In genomic region chr11:102404161-102405010, GRCm38 (mm10) we compare ENCODE assay signal across 9 mouse cellular contexts. TPM values are rescaled to one million over a fixed set of nuclear protein-coding genes. Genes with fewer than 3 reads are reported as not detected.
A peak's percentile ranks its signal among the peaks of the same experiment; 100 is the strongest.
DNase-seq lines count a peak whose midpoint lies in the region; ATAC-seq and TF ChIP-seq lines count a peak whose summit lies in the region.
"Had no signal": no experiment of that assay in that cellular context is flagged by ENCODE, and none has a peak within 500 bp of the region (broad histone marks: within the 10 kb centered on the region; RNA-seq: fewer than 3 reads in every experiment).

No protein-coding gene starts in this region.

- no peak for TF ChIP-seq EP300 in liver, embryonic 14.5 days (IDR thresholded peaks at IDR 0.05; ENCODE audit: low read depth)

- ATAC-seq in hindbrain, embryonic 11.5 days (ENCODE audit: low FRiP score) = no peak
- no peak for ATAC-seq in hindbrain, embryonic 16.5 days
- no peak for ATAC-seq in liver, embryonic 14.5 days (ENCODE audit: insufficient read depth)
- no peak for ATAC-seq in granulocyte monocyte progenitor cell, adult 5-6 weeks (replicated peaks; ENCODE audit: poor library complexity, severe bottlenecking)

- 0 out of 2 replicates have a peak overlapping the region, but pooled peaks have one; percentile 11 for H3K4me2 ChIP-seq in hindbrain, embryonic 11.5 days (replicated peaks; ENCODE audit: low read depth, low read length)
- no peak overlapping the region for H3K4me2 ChIP-seq in hindbrain, embryonic 16.5 days (ENCODE audit: low read length)
- peak overlapping the region; percentile 99 for H3K4me2 ChIP-seq in liver, embryonic 14.5 days (ENCODE audit: low read depth)
- H3K4me2 ChIP-seq: limb, embryonic 15.5 days had no signal

- H3K9me3 ChIP-seq in hindbrain, embryonic 11.5 days (ENCODE audit: control insufficient read depth, low read length) = no peaks in the 10 kb centered on the region
- no peaks in the 10 kb centered on the region for H3K9me3 ChIP-seq in hindbrain, embryonic 16.5 days (ENCODE audit: control insufficient read depth, low read length)
- no peaks in the 10 kb centered on the region for H3K9me3 ChIP-seq in liver, embryonic 14.5 days (ENCODE audit: control insufficient read depth, low read length)
- H3K9me3 ChIP-seq: limb, embryonic 15.5 days had no signal

- WGBS in hindbrain, embryonic 11.5 days = 81% methylated on average over 18 of the region's 18 CpGs
- WGBS in hindbrain, embryonic 16.5 days = 75% methylated on average over 18 of the region's 18 CpGs
- 81% methylated on average over 18 of the region's 18 CpGs for WGBS in liver, embryonic 14.5 days (ENCODE audit: insufficient replicate concordance)

- no peak overlapping the region for H3K27ac ChIP-seq in hindbrain, embryonic 11.5 days (ENCODE audit: low read depth, low read length)
- no peak overlapping the region for H3K27ac ChIP-seq in hindbrain, embryonic 16.5 days (ENCODE audit: low read depth, low read length)
- H3K27ac ChIP-seq in liver, embryonic 14.5 days = no peak overlapping the region; the same call in 1 of the 2 replicates
- H3K27ac ChIP-seq: limb, embryonic 15.5 days had no signal

- H3K4me3 ChIP-seq in hindbrain, embryonic 11.5 days (ENCODE audit: low read depth, low read length) = no peak overlapping the region
- H3K4me3 ChIP-seq in hindbrain, embryonic 16.5 days (ENCODE audit: low read length) = no peak overlapping the region
- peak overlapping the region in 1 of 2 experiments; percentile 10; a peak in 1 of 4 replicates for H3K4me3 ChIP-seq in liver, embryonic 14.5 days (ENCODE audit: insufficient read depth in 1 of 2, low read depth in 2 of 2, low read length in 2 of 2)
- H3K4me3 ChIP-seq: limb, embryonic 15.5 days had no signal

- H3K36me3 ChIP-seq in hindbrain, embryonic 11.5 days (ENCODE audit: control insufficient read depth, insufficient read depth, low read length) = peaks cover 3% of the 10 kb centered on the region; the same call in 1 of the 2 replicates
- peaks cover 36% of the 10 kb centered on the region for H3K36me3 ChIP-seq in hindbrain, embryonic 16.5 days (ENCODE audit: control insufficient read depth, insufficient read depth, low read length)
- H3K36me3 ChIP-seq in liver, embryonic 14.5 days (replicated peaks; ENCODE audit: control insufficient read depth, insufficient read depth, low read depth) = peaks cover 35% of the 10 kb centered on the region

- no peak for DNase-seq in hindbrain, embryonic 11.5 days (ENCODE audit: low spot score)
- peak; percentile 39 to 48 for DNase-seq in adrenal gland, postnatal 36 days
- peak; percentile 68 for DNase-seq in cerebellum, adult 9-11 months
- DNase-seq in liver, embryonic 14.5 days (ENCODE audit: low read depth in 3 of 3, low spot score in 3 of 3) = no peak
- DNase-seq in retina, embryonic 14.5 days (ENCODE audit: low spot score) = no peak
- no peak for DNase-seq in right cerebral cortex, postnatal 25 days

- peaks cover 8% of the 10 kb centered on the region for H3K27me3 ChIP-seq in hindbrain, embryonic 11.5 days (ENCODE audit: control insufficient read depth, insufficient read depth, low read length)
- no peaks in the 10 kb centered on the region for H3K27me3 ChIP-seq in hindbrain, embryonic 16.5 days (replicated peaks; ENCODE audit: control insufficient read depth, insufficient read depth, low read length)
- H3K27me3 ChIP-seq in liver, embryonic 14.5 days (ENCODE audit: control insufficient read depth, insufficient read depth, low read length) = peaks cover 18% of the 10 kb centered on the region

- peaks cover 17% of the 10 kb centered on the region for H3K4me1 ChIP-seq in hindbrain, embryonic 11.5 days (replicated peaks; ENCODE audit: control insufficient read depth, insufficient read depth, low read length)
- peaks cover 26% of the 10 kb centered on the region for H3K4me1 ChIP-seq in hindbrain, embryonic 16.5 days (ENCODE audit: control insufficient read depth, insufficient read depth, low read depth, low read length)
- peaks cover 18% of the 10 kb centered on the region in 2 experiments for H3K4me1 ChIP-seq in liver, embryonic 14.5 days (replicated peaks; ENCODE audit: control insufficient read depth in 2 of 2, insufficient read depth in 2 of 2, low read length in 1 of 2)

- 0 out of 2 replicates have a peak overlapping the region, but pooled peaks have one; percentile 19 for H3K9ac ChIP-seq in hindbrain, embryonic 11.5 days (ENCODE audit: low read depth, low read length)
- H3K9ac ChIP-seq in hindbrain, embryonic 16.5 days (ENCODE audit: low read depth, low read length) = no peak overlapping the region
- no peak overlapping the region; the same call in 1 of the 2 replicates for H3K9ac ChIP-seq in liver, embryonic 14.5 days (replicated peaks)
- H3K9ac ChIP-seq: limb, embryonic 15.5 days had no signal

- TF ChIP-seq CTCF in liver, embryonic 14.5 days (IDR thresholded peaks at IDR 0.05; ENCODE audit: low read depth) = no peak

RNA-seq across cellular contexts. Expression of gene Slc25a39, which starts 3.4 kb away (rescaled TPM):
- polyA plus RNA-seq in hindbrain, embryonic 11.5 days (2014; fragmentation: Nextera tagmentation; extraction: Ambion mirVana) = 152 and 166 TPM in 2 replicates
- polyA plus RNA-seq in hindbrain, embryonic 16.5 days (2015; fragmentation: Nextera tagmentation; extraction: Ambion mirVana) = 182 and 187 TPM in 2 replicates
- 100 to 1,000 TPM; 453 to 470 TPM for total RNA-seq in adrenal gland, postnatal 36 days (2021)
- polyA plus RNA-seq in liver, embryonic 14.5 days (2012; rRNA removed) = 167 and 187 TPM in 2 replicates
- polyA plus RNA-seq in liver, embryonic 14.5 days (2014; fragmentation: Nextera tagmentation; extraction: Ambion mirVana) = 339 and 363 TPM in 2 replicates
- total RNA-seq in granulocyte monocyte progenitor cell, adult 5-6 weeks (2014; fragmentation: Nextera tagmentation) = 99.0 and 163 TPM in 2 replicates
- 51.4 and 53.9 TPM in 2 replicates for total RNA-seq in granulocyte monocyte progenitor cell, adult 5-6 weeks (2017)

RNA-seq across cellular contexts. Expression of gene Rundc3a, which starts 11.2 kb away (rescaled TPM):
- 43.3 and 47.8 TPM in 2 replicates for polyA plus RNA-seq in hindbrain, embryonic 11.5 days (2014; fragmentation: Nextera tagmentation; extraction: Ambion mirVana)
- polyA plus RNA-seq in hindbrain, embryonic 16.5 days (2015; fragmentation: Nextera tagmentation; extraction: Ambion mirVana) = 127 and 136 TPM in 2 replicates
- total RNA-seq in adrenal gland, postnatal 36 days (2021) = 10 to 100 TPM; 29.1 to 29.6 TPM
- polyA plus RNA-seq in liver, embryonic 14.5 days (2012; rRNA removed) = 1.4 and 1.9 TPM in 2 replicates
- polyA plus RNA-seq in liver, embryonic 14.5 days (2014; fragmentation: Nextera tagmentation; extraction: Ambion mirVana) = 1.0 and 1.2 TPM in 2 replicates
- not detected in 2 replicates for total RNA-seq in granulocyte monocyte progenitor cell, adult 5-6 weeks (2014; fragmentation: Nextera tagmentation)
- total RNA-seq in granulocyte monocyte progenitor cell, adult 5-6 weeks (2017) = not detected in 2 replicates

RNA-seq across cellular contexts. Expression of gene Grn, which starts 25.7 kb away (rescaled TPM):
- 43.3 and 47.2 TPM in 2 replicates for polyA plus RNA-seq in hindbrain, embryonic 11.5 days (2014; fragmentation: Nextera tagmentation; extraction: Ambion mirVana)
- 95.4 and 100 TPM in 2 replicates for polyA plus RNA-seq in hindbrain, embryonic 16.5 days (2015; fragmentation: Nextera tagmentation; extraction: Ambion mirVana)
- total RNA-seq in adrenal gland, postnatal 36 days (2021) = 100 to 1,000 TPM; 181 to 214 TPM
- polyA plus RNA-seq in liver, embryonic 14.5 days (2012; rRNA removed) = 25.4 and 28.9 TPM in 2 replicates
- polyA plus RNA-seq in liver, embryonic 14.5 days (2014; fragmentation: Nextera tagmentation; extraction: Ambion mirVana) = 34.1 and 41.4 TPM in 2 replicates
- 110 and 152 TPM in 2 replicates for total RNA-seq in granulocyte monocyte progenitor cell, adult 5-6 weeks (2014; fragmentation: Nextera tagmentation)
- total RNA-seq in granulocyte monocyte progenitor cell, adult 5-6 weeks (2017) = 38.6 and 48.3 TPM in 2 replicates

RNA-seq across cellular contexts. Expression of gene Slc4a1, which starts 38.4 kb away (rescaled TPM):
- 25.8 and 28.1 TPM in 2 replicates for polyA plus RNA-seq in hindbrain, embryonic 11.5 days (2014; fragmentation: Nextera tagmentation; extraction: Ambion mirVana)
- 1.4 and 3.2 TPM in 2 replicates for polyA plus RNA-seq in hindbrain, embryonic 16.5 days (2015; fragmentation: Nextera tagmentation; extraction: Ambion mirVana)
- total RNA-seq in adrenal gland, postnatal 36 days (2021) = 1 to 10 TPM in 1 of 2 experiments, under 1 TPM in 1; 0.56 to 1.8 TPM
- 570 and 632 TPM in 2 replicates for polyA plus RNA-seq in liver, embryonic 14.5 days (2012; rRNA removed)
- 606 and 703 TPM in 2 replicates for polyA plus RNA-seq in liver, embryonic 14.5 days (2014; fragmentation: Nextera tagmentation; extraction: Ambion mirVana)
- total RNA-seq in granulocyte monocyte progenitor cell, adult 5-6 weeks (2014; fragmentation: Nextera tagmentation) = not detected in 2 replicates
- under 0.01 and 1.6 TPM in 2 replicates for total RNA-seq in granulocyte monocyte progenitor cell, adult 5-6 weeks (2017)

RNA-seq across cellular contexts. Expression of gene Fam171a2, which starts 43.1 kb away (rescaled TPM):
- 10.7 and 11.7 TPM in 2 replicates for polyA plus RNA-seq in hindbrain, embryonic 11.5 days (2014; fragmentation: Nextera tagmentation; extraction: Ambion mirVana)
- polyA plus RNA-seq in hindbrain, embryonic 16.5 days (2015; fragmentation: Nextera tagmentation; extraction: Ambion mirVana) = 17.8 and 17.9 TPM in 2 replicates
- total RNA-seq in adrenal gland, postnatal 36 days (2021) = 1 to 10 TPM; 5.8 to 6.1 TPM
- 1.6 and 2.0 TPM in 2 replicates for polyA plus RNA-seq in liver, embryonic 14.5 days (2012; rRNA removed)
- 0.17 and 0.35 TPM in 2 replicates for polyA plus RNA-seq in liver, embryonic 14.5 days (2014; fragmentation: Nextera tagmentation; extraction: Ambion mirVana)
- not detected in 2 replicates for total RNA-seq in granulocyte monocyte progenitor cell, adult 5-6 weeks (2014; fragmentation: Nextera tagmentation)
- not detected in 2 replicates for total RNA-seq in granulocyte monocyte progenitor cell, adult 5-6 weeks (2017)

Comparison
In these comparisons a context has a peak if more than half of its experiments do, and no peak if none do; other contexts are left out.
1. DNase-seq: peak in adrenal gland, postnatal 36 days (2 of 2) and cerebellum, adult 9-11 months (single experiment); none in hindbrain, embryonic 11.5 days (single experiment), liver, embryonic 14.5 days (0 of 3), retina, embryonic 14.5 days (single experiment) and right cerebral cortex, postnatal 25 days (single experiment).
2. RNA of gene Rundc3a, which starts 11.2 kb away (polyA plus RNA-seq): 127 to 136 TPM in hindbrain, embryonic 16.5 days and 43.3 to 47.8 TPM in hindbrain, embryonic 11.5 days; 1.0 to 1.9 TPM in liver, embryonic 14.5 days; every median in the first group is over 10 times any median in the second.